Mouse (Mus musculus) stomach, postnatal 0 days (tissue): ENCODE data around the gene Banf1. TPM values are rescaled to one million over a fixed set of nuclear protein-coding genes. Genes with fewer than 3 reads are reported as not detected.

Source experiments
- ATAC-seq: fragments of 200-750 bp; cut with Nextera tagmentation; 2 replicates; pipeline ENCODE4 v1.8.0; 2017; ENCODE audit not compliant: low FRiP score, low TSS enrichment
- DNase-seq: peaks from one replicate; pipeline ENCODE4 v3.0.0-alpha.2; 2016; ENCODE audit warnings: low spot score
- H3K27ac ChIP-seq: fragments of 300-500 bp; sonication (generic); replicated peaks from 2 replicates; pipeline ENCODE4 v1.5.1; 2014; ENCODE audit warnings: mild to moderate bottlenecking, control low read depth
- H3K27me3 ChIP-seq: fragments of 300-500 bp; sonication (generic); 2 replicates; pipeline ENCODE4 v1.6.1; 2014; ENCODE audit warnings: low read length; ENCODE audit not compliant: control insufficient read depth, insufficient read depth
- H3K36me3 ChIP-seq: fragments of 300-500 bp; sonication (generic); 2 replicates; pipeline ENCODE4 v1.6.1; 2014; ENCODE audit warnings: low read length, mixed read lengths; ENCODE audit not compliant: control insufficient read depth, insufficient read depth
- H3K4me1 ChIP-seq: fragments of 300-500 bp; sonication (generic); replicated peaks from 2 replicates; pipeline ENCODE4 v1.6.1; 2014; ENCODE audit warnings: antibody characterized with exemption; ENCODE audit not compliant: control insufficient read depth, insufficient read depth
- H3K4me2 ChIP-seq: fragments of 300-500 bp; sonication (generic); replicated peaks from 2 replicates; pipeline ENCODE4 v1.6.1; 2014; ENCODE audit warnings: low read depth, mild to moderate bottlenecking, control low read depth, moderate library complexity
- H3K4me3 ChIP-seq: fragments of 300-500 bp; sonication (generic); 2 replicates; pipeline ENCODE4 v1.5.1; 2014; ENCODE audit warnings: low read depth, low read length, control low read depth
- H3K9ac ChIP-seq: fragments of 300-500 bp; sonication (generic); 2 replicates; pipeline ENCODE4 v1.6.1; 2014; ENCODE audit warnings: mild to moderate bottlenecking, low read length, control low read depth, mixed read lengths
- H3K9me3 ChIP-seq: fragments of 300-500 bp; sonication (generic); 2 replicates; pipeline ENCODE4 v1.6.1; 2016; ENCODE audit warnings: low read length; ENCODE audit not compliant: control insufficient read depth
- CTCF ChIP-seq: IDR thresholded peaks from 2 replicates; pipeline ENCODE4 v1.5.1; 2016; ENCODE audit warnings: antibody characterized with exemption, low read depth, mild to moderate bottlenecking, moderate library complexity
- EP300 ChIP-seq: optimal IDR thresholded peaks from 2 replicates; pipeline ENCODE3; 2016; ENCODE audit warnings: antibody characterized with exemption
- WGBS: fragments of 180-500 bp; shearing (Covaris S2); extraction: QIAGEN DNeasy Blood & Tissue Kit; methylation state at CpG from one replicate; pipeline ENCODE4 v1.1.7; 2014; 5-methylcytosine and 5-hydroxymethylcytosine counted together
- polyA plus RNA-seq: library from polyadenylated mRNA; unstranded; fragments of >200 nt; fragmentation: Nextera tagmentation; extraction: Ambion mirVana; gene quantifications from 2 replicates; pipeline ENCODE4 v1.2.1, GENCODE M21; 2015

The Banf1 gene
- polyA plus RNA-seq, 1 experiment from 2014 or later, result 293 TPM

GRCm38 (mm10) chr19:5327970-5328369 lies 39.0 kb downstream of the Banf1 start:
- Histone ChIP-seq H3K9ac (no peak overlapping the region), H3K4me1 (no peaks in the 10 kb centered on the region), H3K4me2 (no peak overlapping the region), H3K4me3 (no peak overlapping the region), H3K9me3 (no peaks in the 10 kb centered on the region), H3K27me3 (no peaks in the 10 kb centered on the region), H3K36me3 (no peaks in the 10 kb centered on the region), H3K27ac (no peak overlapping the region)
- TF ChIP-seq CTCF (no peak), EP300 (no peak)
- peak; percentile 64 for DNase-seq
- peak; percentile 77 for ATAC-seq
- 62% methylated on average over 19 of the region's 19 CpGs for WGBS

- H3K4me1 ChIP-seq, result no peaks in the 10 kb centered on the region
- no peaks in the 10 kb centered on the region for H3K9me3 ChIP-seq
- 50% methylated on average over 17 of the region's 17 CpGs for WGBS
- no peak overlapping the region for H3K4me3 ChIP-seq
- no peak for ATAC-seq
- TF ChIP-seq EP300 (no peak), CTCF (no peak)
- no peaks in the 10 kb centered on the region for H3K27me3 ChIP-seq
- H3K36me3 ChIP-seq, result no peaks in the 10 kb centered on the region
- no peak overlapping the region for H3K27ac ChIP-seq
- no peak overlapping the region for H3K4me2 ChIP-seq
- peak; percentile 40 for DNase-seq
- no peak overlapping the region for H3K9ac ChIP-seq
These were observed 43.2 kb downstream of the Banf1 start for GRCm38 (mm10) chr19:5323801-5324200.

Other genes with a start within 250 kb of the Banf1 start
- gene Klc2, start 248.6 kb downstream of the Banf1 start, polyA plus RNA-seq, result 8.7 and 8.8 TPM in 2 replicates
- 4.6 and 6.7 TPM in 2 replicates for gene Pacs1, start 94.0 kb downstream of the Banf1 start, polyA plus RNA-seq
- 134 and 148 TPM in 2 replicates for gene Sf3b2, start 71.7 kb downstream of the Banf1 start, polyA plus RNA-seq
- gene Gal3st3, start 68.8 kb downstream of the Banf1 start, polyA plus RNA-seq, result 0.51 and 0.53 TPM in 2 replicates
- not detected in 2 replicates for gene Catsper1, start 31.4 kb downstream of the Banf1 start, polyA plus RNA-seq
- gene Cst6, start 17.6 kb downstream of the Banf1 start, polyA plus RNA-seq, result 281 and 316 TPM in 2 replicates
- gene Eif1ad, start 427 bp downstream of the Banf1 start, polyA plus RNA-seq, result 47.5 and 49.1 TPM in 2 replicates
- gene Sart1, start 21.5 kb upstream of the Banf1 start, polyA plus RNA-seq, result 30.9 and 34.1 TPM in 2 replicates
- gene Tsga10ip, start 35.4 kb upstream of the Banf1 start, polyA plus RNA-seq, result 0.44 TPM in 1 of 2 replicates, not detected in the other
- gene Drap1, start 57.8 kb upstream of the Banf1 start, polyA plus RNA-seq, result 196 and 203 TPM in 2 replicates
- gene AI837181, start 58.0 kb upstream of the Banf1 start, polyA plus RNA-seq, result 36.5 and 38.6 TPM in 2 replicates
- gene Fosl1, start 80.4 kb upstream of the Banf1 start, polyA plus RNA-seq, result 0.16 and 0.33 TPM in 2 replicates
- 11.6 and 12.5 TPM in 2 replicates for gene Ccdc85b, start 90.7 kb upstream of the Banf1 start, polyA plus RNA-seq
- 103 and 111 TPM in 2 replicates for gene Fibp, start 93.4 kb upstream of the Banf1 start, polyA plus RNA-seq
- 0.29 and 0.50 TPM in 2 replicates for gene Ctsw, start 101.3 kb upstream of the Banf1 start, polyA plus RNA-seq
- 59.7 and 67.0 TPM in 2 replicates for gene Efemp2, start 106.8 kb upstream of the Banf1 start, polyA plus RNA-seq
- 18.4 and 18.5 TPM in 2 replicates for gene Mus81, start 121.2 kb upstream of the Banf1 start, polyA plus RNA-seq
- gene Cfl1, start 123.3 kb upstream of the Banf1 start, polyA plus RNA-seq, result 1,281 and 1,389 TPM in 2 replicates
- not detected in 2 replicates for gene 1700020D05Rik, start 136.6 kb upstream of the Banf1 start, polyA plus RNA-seq
- 2.8 and 3.8 TPM in 2 replicates for gene Snx32, start 143.4 kb upstream of the Banf1 start, polyA plus RNA-seq
- gene Ovol1, start 193.5 kb upstream of the Banf1 start, polyA plus RNA-seq, result 26.6 and 28.2 TPM in 2 replicates
- gene Ap5b1, start 200.9 kb upstream of the Banf1 start, polyA plus RNA-seq, result 4.7 and 5.7 TPM in 2 replicates
- gene Rnaseh2c, start 234.7 kb upstream of the Banf1 start, polyA plus RNA-seq, result 57.3 and 64.7 TPM in 2 replicates
- 31.8 and 37.9 TPM in 2 replicates for gene Kat5, start 243.1 kb upstream of the Banf1 start, polyA plus RNA-seq